Mouse (Mus musculus) left cerebral cortex, adult 8-10 months (tissue): ENCODE measurements around the gene Spryd3. TPM values are rescaled to one million over a fixed set of nuclear protein-coding genes. Genes with fewer than 3 reads are reported as not detected.

Experiments
- DNase-seq, 2 experiments: peaks; one replicate each; pipeline ENCODE4 v3.0.0; 2022; ENCODE audit warnings: low spot score in 2 of 2
- total RNA-seq, 4 experiments: library from RNA; stranded (reverse); gene quantifications; 2 replicates each; pipeline ENCODE4 v1.2.4; 2022

Gene Spryd3
- total RNA-seq, 4 experiments from 2014 or later, result 147 to 167 (median 161) TPM

- no peak for DNase-seq
Observed at GRCm38 (mm10) chr15:102147674-102148402, 11.8 kb upstream of the Spryd3 start.

DNA sequence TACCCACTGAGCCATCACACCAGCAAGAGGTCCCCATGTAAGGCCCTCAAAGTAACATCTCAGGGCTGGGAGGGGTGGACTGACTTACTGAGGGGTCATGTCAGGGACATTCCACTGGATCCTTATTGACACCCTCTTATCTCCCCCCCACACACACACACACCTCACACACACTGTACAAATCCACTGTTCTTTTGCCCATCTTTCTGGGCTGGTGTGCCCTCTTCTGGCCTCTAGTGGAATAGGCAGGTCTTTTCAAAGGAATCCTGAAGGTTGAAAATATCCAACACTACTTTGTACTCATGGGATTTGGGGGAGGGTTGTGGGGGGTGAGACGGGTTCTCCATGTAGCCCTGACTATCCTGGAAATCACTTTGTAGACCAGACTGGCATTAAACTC lies 10.8 kb upstream of the Spryd3 start:
- DNase-seq, result no peak

DNA sequence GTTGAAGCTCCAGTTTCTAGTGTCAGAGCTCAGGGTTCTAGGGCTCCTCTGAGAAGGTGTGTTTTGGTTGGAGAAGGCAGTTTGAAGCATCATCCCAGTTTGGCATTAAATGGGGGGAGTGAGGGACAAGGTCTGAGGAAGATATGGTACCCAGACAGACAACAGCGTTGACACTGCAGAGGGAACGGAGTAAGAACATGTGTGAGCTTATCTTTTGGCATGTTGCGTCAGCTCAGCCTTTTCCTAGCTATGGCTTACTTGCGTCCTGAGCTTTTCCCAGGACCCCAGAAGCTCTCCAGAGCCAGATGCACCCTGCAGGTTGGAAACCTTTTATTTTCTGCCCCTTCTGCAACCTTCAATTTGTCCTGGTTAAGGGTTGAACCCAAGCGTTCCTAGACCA lies 10.1 kb upstream of the Spryd3 start:
- no peak for DNase-seq

GRCm38 (mm10) chr15:102145330-102145729 lies 9.3 kb upstream of the Spryd3 start:
- DNase-seq, result peak in 1 of 2 experiments; percentile 70

DNA sequence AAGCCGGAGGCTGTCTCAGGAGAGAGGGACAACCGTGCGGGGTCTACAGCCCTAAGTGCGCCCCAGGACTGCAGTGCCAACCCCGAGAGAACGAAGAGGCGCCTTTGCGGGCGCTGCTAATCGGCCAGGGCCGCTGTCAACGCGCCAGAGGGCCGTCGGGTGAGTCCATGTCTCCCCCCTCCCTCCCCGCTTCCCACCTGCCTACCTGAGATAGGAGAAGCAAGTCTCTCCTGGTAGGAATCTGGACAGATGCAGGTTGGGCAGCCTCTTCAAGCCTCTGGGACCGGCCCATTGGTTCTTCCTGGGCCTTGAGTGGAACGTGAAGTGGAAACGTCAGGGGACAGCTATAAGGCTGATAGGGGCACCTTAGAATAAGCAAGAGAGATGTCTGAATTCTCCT lies 8.7 kb upstream of the Spryd3 start:
- DNase-seq, result no peak

DNA sequence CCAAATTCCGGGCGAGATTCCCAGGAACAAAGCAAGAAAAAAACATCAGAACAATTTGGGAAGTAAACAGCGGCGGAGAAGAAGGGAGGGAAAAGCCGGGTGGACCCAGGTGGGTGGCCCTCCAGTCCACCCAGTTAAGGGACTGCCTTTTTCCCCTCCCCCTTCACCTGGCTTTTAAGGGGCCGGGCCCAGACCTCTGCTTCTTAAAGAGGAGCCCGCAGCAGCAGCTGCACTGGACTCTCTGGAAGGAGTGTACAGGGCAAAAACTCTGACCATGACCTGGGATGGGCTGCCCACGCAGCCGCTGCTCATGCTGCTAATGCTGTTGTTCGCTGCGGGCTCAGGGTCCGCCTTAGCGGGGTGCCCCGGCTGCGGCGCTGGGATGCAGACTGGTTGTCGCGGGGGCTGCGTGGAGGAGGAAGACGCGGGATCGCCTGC lies 8.3 kb upstream of the Spryd3 start, which contains the start of gene Igfbp6:
Gene Igfbp6, plus strand, starts transcription at position 89 of the 438 bp plus-strand sequence.
- DNase-seq, result no peak

- peak in 1 of 2 experiments; percentile 63 for DNase-seq
Observed at GRCm38 (mm10) chr15:102142914-102143912, 7.2 kb upstream of the Spryd3 start.

- DNase-seq, result no peak
Observed at GRCm38 (mm10) chr15:102141120-102141519, 5.1 kb upstream of the Spryd3 start.

GRCm38 (mm10) chr15:102135522-102136128 lies 409 bp downstream of the Spryd3 start:
- peak in 1 of 2 experiments; percentile 50 for DNase-seq

DNA sequence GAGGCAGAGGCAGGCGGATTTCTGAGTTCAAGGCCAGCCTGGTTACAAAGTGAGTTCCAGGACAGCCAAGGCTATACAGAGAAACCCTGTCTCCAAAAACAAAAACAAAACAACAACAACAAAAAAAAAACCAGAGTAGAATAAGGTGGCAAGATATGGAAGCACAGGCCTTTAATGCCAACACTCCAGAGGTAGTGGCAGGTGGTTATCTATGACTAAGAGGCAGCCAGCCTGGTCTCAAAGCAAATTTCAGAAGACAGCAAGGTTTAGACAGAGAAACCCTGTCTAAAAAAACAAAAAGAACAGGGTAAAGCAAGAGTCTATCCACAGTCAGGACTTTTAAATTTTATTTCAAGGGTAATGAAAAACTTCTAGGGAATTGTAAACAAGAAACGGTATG lies 1.3 kb downstream of the Spryd3 start:
- DNase-seq, result no peak

GRCm38 (mm10) chr15:102133314-102133713 lies 2.7 kb downstream of the Spryd3 start:
- DNase-seq, result no peak

GRCm38 (mm10) chr15:102126303-102126702 lies 9.7 kb downstream of the Spryd3 start:
- DNase-seq, result no peak

DNA sequence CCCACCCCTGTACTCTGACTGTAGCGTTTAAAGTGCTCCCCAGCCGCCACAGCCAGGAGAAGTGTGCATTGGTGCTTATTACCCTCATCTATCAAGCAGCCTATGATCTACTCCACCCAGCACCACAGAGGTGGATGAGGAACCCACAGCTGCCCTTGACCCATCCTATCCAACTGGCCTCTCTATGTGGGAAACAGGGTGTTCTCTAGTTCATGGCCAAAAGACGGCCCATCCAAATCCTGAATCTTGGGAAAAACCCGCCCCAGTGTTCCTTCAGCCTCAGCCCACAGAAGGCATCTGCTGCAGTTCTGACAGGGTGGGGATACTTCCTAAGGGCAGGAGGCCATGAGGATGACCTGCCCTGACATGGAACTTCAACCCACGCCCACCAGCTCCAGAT lies 15.5 kb downstream of the Spryd3 start:
- no peak for DNase-seq

DNA sequence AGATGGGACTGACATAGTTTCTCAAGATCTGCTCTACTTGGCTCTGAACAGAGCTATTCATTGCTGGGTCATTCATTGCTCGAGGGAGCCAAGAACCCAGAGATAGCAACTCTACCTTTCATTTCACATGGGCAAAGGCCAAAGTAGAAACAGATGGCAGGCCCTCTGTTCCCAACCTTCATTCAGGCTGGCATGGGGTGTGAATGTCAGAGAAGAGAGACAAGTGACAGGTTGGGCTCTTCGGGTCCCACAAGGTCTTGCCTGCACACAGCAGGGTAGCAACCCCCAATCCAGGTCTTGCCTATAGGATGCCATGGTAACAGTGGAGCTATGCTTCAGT lies 16.2 kb downstream of the Spryd3 start:
- DNase-seq, result no peak

DNA sequence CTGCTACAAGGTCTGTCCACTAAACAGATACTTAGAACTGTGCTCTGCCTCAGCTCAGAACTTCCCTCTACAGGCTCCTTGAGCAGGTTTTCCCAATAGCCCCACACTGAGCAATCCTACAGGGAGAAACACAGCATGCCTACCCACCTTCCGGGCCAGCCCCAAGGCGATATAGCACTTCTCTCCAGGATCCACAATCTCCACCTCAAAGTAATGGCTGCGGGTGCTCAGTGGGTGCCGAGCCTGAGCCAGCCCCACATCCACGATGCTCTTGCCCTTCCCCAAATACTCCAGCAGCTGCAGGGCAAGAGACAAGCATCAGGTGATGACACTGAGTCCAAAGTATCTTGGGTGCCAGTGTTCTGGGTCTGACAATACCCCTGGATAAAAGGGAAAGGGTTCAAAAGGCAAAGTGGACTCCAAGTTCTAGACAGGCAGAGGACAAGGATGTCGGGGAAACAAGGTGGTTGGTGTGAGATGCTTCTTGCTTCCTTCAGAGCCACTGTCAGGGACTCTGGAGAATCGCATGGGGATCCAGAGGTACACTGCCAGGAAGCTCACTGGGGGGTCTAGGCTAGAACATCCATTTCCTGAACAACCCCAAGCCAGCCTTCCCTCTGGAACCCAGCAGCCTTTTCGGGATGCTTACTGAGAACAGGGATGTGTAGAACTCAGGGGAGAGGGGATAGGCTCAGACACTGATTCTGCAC lies 16.8 kb downstream of the Spryd3 start:
- no peak for DNase-seq

DNA sequence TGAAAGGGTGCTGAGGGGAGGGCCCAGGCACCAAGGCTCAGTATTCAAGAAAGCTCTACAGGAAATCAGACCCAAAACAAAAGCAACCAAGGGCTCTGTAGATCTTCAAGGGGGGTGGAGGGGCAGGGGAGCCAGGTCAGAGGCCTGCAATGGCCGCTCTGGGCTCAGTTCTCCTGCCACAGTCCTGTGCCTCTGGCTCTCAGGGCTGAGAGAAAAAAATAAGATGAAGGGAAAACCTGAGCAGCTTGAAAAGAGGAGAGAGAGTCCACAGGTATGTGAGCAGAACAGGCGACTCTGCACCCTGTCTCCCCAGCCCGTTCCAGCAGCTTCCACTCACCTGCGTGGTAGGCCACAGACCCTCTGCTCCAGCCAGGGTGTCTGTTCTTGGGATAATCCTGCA lies 17.4 kb downstream of the Spryd3 start:
- DNase-seq, result no peak

DNA sequence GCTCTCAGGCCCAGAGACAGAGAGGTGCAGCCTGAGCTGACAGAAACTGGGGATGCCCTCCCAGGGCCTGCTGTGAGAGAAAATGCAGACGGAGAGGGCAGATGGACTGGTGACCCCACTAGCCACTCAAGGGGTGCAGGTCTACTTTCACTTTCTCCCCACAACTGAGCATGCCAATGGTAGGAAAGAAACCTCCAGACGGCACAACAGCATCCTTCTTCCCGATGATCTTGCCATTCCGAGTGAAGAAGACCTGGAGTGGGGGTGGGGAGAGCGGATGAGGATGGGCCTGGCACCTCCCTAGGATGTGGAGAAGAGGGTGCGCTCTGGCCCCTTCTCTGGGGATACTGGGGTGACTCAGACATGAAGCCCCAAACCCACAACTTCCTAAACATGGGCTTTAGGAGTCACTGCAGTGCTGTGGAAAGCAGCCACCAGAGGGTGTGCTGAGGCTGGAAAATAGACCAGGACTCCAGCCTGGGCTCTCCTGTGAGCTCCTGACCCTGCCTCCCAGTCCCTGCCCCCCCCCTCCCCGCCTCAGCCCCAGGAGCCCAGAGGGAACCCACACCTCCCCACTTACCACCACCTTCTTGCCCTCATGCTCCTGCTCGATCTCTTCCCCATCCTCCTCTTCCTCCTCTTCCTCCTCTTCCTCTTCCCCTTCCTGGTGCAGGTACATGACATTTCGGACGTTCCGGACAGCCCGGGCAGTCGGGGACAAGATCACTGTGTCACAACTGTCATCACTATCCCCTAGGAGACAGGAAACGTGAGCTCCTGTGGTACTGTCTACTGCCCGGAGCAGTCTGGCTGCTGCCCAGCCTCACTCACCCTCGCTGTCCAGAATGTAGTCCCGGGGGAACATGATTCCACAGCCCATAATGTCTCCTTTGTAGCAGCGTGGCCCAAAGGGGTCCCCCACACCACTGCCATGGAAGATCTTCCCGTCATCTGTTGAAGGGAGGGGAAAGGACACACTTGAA lies 18.3 kb downstream of the Spryd3 start:
- DNase-seq, result no peak

DNA sequence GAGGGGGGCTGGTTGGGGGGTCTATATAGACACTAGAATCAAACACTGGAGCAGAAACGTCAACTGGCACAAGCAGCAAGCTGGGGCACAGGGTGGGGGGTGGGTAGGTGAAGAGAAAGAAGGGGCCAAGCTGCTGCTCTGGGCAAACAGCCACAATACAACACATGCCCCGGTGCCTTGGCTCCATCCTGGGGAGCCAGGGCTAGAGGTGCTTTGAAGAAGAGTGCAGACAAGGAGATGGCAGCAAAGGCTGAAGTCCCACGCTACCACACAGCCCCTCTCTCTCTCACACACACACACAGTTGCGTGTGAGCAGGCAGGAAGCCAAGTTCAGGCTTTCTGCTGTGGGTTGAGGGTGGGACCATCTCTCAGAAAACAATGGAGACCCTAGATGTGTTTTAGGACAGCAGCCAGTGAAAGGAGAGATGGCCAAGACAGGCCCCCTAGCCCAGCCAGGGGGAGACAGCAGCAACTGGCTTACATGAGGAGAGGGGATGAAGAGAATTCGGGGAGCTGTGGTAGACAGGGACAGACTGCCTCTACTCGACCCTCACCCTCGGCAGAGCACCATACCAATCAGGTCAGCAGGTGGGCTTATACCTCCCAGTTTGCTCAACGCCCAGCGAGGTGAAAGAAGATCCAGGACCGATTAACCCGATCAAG lies 19.1 kb downstream of the Spryd3 start:
- DNase-seq, result peak in 1 of 2 experiments; percentile 4

GRCm38 (mm10) chr15:102115731-102116231 lies 20.3 kb downstream of the Spryd3 start:
- no peak for DNase-seq
